Mouse (Mus musculus): Measurements from ENCODE around the gene Scamp1. TPM values are rescaled to one million over a fixed set of nuclear protein-coding genes. Genes with fewer than 3 reads are reported as not detected.

The Scamp1 gene
- polyA plus RNA-seq, 1 experiment: 5.3 TPM

DNA sequence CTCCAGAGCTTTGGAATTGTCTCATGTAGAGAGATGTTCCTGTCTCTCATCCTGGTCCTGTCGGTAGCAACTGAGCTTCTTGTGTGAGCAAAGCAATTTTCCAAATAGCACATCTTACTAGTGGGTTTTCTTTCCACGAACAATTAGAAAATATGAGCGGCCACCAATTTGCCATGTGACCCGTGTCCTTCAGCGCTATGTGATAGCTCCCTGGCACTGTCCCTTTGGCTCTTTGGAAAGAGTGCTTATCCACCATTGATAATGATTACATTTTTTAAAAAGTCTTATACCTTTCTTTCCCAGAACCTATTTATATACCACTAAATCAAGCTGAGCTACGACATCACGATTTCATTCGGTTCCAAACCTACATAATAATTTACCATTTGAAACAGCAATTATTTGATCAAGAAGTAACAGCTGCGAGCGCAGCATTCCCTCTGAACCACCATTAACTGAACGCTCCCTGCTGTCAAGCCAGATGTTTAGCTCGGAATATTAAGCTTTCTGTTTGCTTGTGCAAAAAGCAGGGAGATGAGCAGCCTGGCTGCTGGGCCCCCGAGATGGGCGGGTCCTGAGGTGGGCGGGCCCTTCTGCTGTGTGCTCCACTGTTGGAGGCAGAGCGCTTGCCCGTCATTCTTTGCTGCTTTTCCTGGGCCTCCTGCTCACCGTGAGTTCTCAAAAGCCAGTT is 20.8 kb upstream of the Scamp1 start:
- Histone ChIP-seq H3K79me2 (ENCODE audit: control insufficient read depth, insufficient read depth) (no peaks in the 10 kb centered on the region), H3K36me3 (ENCODE audit: control insufficient read depth, insufficient read depth) (no peaks in the 10 kb centered on the region), H3K27me3 (ENCODE audit: control insufficient read depth, insufficient read depth, insufficient read length) (no peaks in the 10 kb centered on the region), H3K4me3 (ENCODE audit: insufficient read depth, poor library complexity, severe bottlenecking) (no peak overlapping the region), H3K79me3 (ENCODE audit: low read depth) (no peaks in the 10 kb centered on the region), H3ac (ENCODE audit: control insufficient read depth, insufficient read length, low read depth) (no peak overlapping the region)
- TF ChIP-seq USF1 (IDR thresholded peaks at IDR 0.05; ENCODE audit: low read depth) (no peak), MYOG (IDR thresholded peaks at IDR 0.05; ENCODE audit: control insufficient read depth, extremely low read depth, insufficient read length) (no peak), MAX (IDR thresholded peaks at IDR 0.05) (no peak), FOSL1 (IDR thresholded peaks at IDR 0.05; ENCODE audit: insufficient read depth, low read length, poor library complexity, severe bottlenecking) (no peak), MYOD1 (IDR thresholded peaks at IDR 0.05; ENCODE audit: control insufficient read depth, insufficient read length, low read depth) (no peak), CTCF (IDR thresholded peaks at IDR 0.05; ENCODE audit: control insufficient read depth, insufficient read depth, insufficient read length) (no peak), CEBPB (IDR thresholded peaks at IDR 0.05; ENCODE audit: low read depth) (no peak)

- Histone ChIP-seq H3ac (ENCODE audit: control insufficient read depth, insufficient read length, low read depth) (no peak overlapping the region), H3K36me3 (ENCODE audit: control insufficient read depth, insufficient read depth) (no peaks in the 10 kb centered on the region), H3K27me3 (ENCODE audit: control insufficient read depth, insufficient read depth, insufficient read length) (no peaks in the 10 kb centered on the region), H3K4me3 (ENCODE audit: insufficient read depth, poor library complexity, severe bottlenecking) (no peak overlapping the region), H3K79me2 (ENCODE audit: control insufficient read depth, insufficient read depth) (no peaks in the 10 kb centered on the region), H3K79me3 (ENCODE audit: low read depth) (no peaks in the 10 kb centered on the region)
- TF ChIP-seq USF1 (IDR thresholded peaks at IDR 0.05; ENCODE audit: low read depth) (no peak), CEBPB (IDR thresholded peaks at IDR 0.05; ENCODE audit: low read depth) (no peak), CTCF (IDR thresholded peaks at IDR 0.05; ENCODE audit: control insufficient read depth, insufficient read depth, insufficient read length) (no peak), MYOD1 (IDR thresholded peaks at IDR 0.05; ENCODE audit: control insufficient read depth, insufficient read length, low read depth) (no peak), FOSL1 (IDR thresholded peaks at IDR 0.05; ENCODE audit: insufficient read depth, low read length, poor library complexity, severe bottlenecking) (no peak), MYOG (IDR thresholded peaks at IDR 0.05; ENCODE audit: control insufficient read depth, extremely low read depth, insufficient read length) (no peak), MAX (IDR thresholded peaks at IDR 0.05) (no peak)
These were observed 15.4 kb upstream of the Scamp1 start for GRCm38 (mm10) chr13:94300946-94301538.

GRCm38 (mm10) chr13:94300232-94300631 is 14.6 kb upstream of the Scamp1 start:
- no peaks in the 10 kb centered on the region for H3K79me2 ChIP-seq (ENCODE audit: control insufficient read depth, insufficient read depth)
- H3K79me3 ChIP-seq (ENCODE audit: low read depth): no peaks in the 10 kb centered on the region
- H3ac ChIP-seq (ENCODE audit: control insufficient read depth, insufficient read length, low read depth): no peak overlapping the region
- no peaks in the 10 kb centered on the region for H3K27me3 ChIP-seq (ENCODE audit: control insufficient read depth, insufficient read depth, insufficient read length)
- no peak overlapping the region for H3K4me3 ChIP-seq (ENCODE audit: insufficient read depth, poor library complexity, severe bottlenecking)
- H3K36me3 ChIP-seq (ENCODE audit: control insufficient read depth, insufficient read depth): no peaks in the 10 kb centered on the region
- no peak for TF ChIP-seq MYOG (IDR thresholded peaks at IDR 0.05; ENCODE audit: control insufficient read depth, extremely low read depth, insufficient read length)
- TF ChIP-seq MYOD1 (IDR thresholded peaks at IDR 0.05; ENCODE audit: control insufficient read depth, insufficient read length, low read depth): no peak
- no peak for TF ChIP-seq CEBPB (IDR thresholded peaks at IDR 0.05; ENCODE audit: low read depth)
- TF ChIP-seq FOSL1 (IDR thresholded peaks at IDR 0.05; ENCODE audit: insufficient read depth, low read length, poor library complexity, severe bottlenecking): no peak
- no peak for TF ChIP-seq MAX (IDR thresholded peaks at IDR 0.05)
- no peak for TF ChIP-seq USF1 (IDR thresholded peaks at IDR 0.05; ENCODE audit: low read depth)
- TF ChIP-seq CTCF (IDR thresholded peaks at IDR 0.05; ENCODE audit: control insufficient read depth, insufficient read depth, insufficient read length): no peak

GRCm38 (mm10) chr13:94298401-94298800 is 12.7 kb upstream of the Scamp1 start:
- Histone ChIP-seq H3K4me3 (ENCODE audit: insufficient read depth, poor library complexity, severe bottlenecking) (no peak overlapping the region), H3K79me3 (ENCODE audit: low read depth) (no peaks in the 10 kb centered on the region), H3K36me3 (ENCODE audit: control insufficient read depth, insufficient read depth) (no peaks in the 10 kb centered on the region), H3ac (ENCODE audit: control insufficient read depth, insufficient read length, low read depth) (no peak overlapping the region), H3K79me2 (ENCODE audit: control insufficient read depth, insufficient read depth) (no peaks in the 10 kb centered on the region), H3K27me3 (ENCODE audit: control insufficient read depth, insufficient read depth, insufficient read length) (no peaks in the 10 kb centered on the region)
- no peak for TF ChIP-seq MYOD1 (IDR thresholded peaks at IDR 0.05; ENCODE audit: control insufficient read depth, insufficient read length, low read depth)
- peak; percentile 94 for TF ChIP-seq CEBPB (IDR thresholded peaks at IDR 0.05; ENCODE audit: low read depth)
- TF ChIP-seq CTCF (IDR thresholded peaks at IDR 0.05; ENCODE audit: control insufficient read depth, insufficient read depth, insufficient read length): no peak
- TF ChIP-seq MAX (IDR thresholded peaks at IDR 0.05): no peak
- peak; percentile 60 for TF ChIP-seq USF1 (IDR thresholded peaks at IDR 0.05; ENCODE audit: low read depth)
- no peak for TF ChIP-seq MYOG (IDR thresholded peaks at IDR 0.05; ENCODE audit: control insufficient read depth, extremely low read depth, insufficient read length)
- no peak for TF ChIP-seq FOSL1 (IDR thresholded peaks at IDR 0.05; ENCODE audit: insufficient read depth, low read length, poor library complexity, severe bottlenecking)

DNA sequence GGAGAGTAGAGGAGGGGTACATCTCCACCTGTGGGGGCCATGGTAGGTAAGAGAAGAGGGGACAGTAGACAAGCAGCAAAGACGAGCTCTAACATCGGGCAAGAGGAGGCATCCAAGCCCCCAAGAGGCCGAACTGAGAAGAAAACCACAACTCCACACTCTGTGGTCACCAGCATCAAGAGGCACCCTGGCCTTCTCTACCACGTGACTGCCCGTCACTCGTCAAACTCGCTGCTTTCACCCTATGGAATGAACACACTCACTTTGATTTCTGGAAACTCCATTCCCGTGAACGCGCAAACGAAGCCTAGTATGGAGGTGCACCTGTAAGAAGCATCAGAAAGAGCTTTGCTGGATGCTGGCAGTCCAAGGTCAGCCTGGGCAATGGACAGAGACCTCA is 10.7 kb upstream of the Scamp1 start:
- Histone ChIP-seq H3ac (ENCODE audit: control insufficient read depth, insufficient read length, low read depth) (no peak overlapping the region), H3K79me2 (ENCODE audit: control insufficient read depth, insufficient read depth) (no peaks in the 10 kb centered on the region), H3K27me3 (ENCODE audit: control insufficient read depth, insufficient read depth, insufficient read length) (no peaks in the 10 kb centered on the region), H3K36me3 (ENCODE audit: control insufficient read depth, insufficient read depth) (no peaks in the 10 kb centered on the region), H3K4me3 (ENCODE audit: insufficient read depth, poor library complexity, severe bottlenecking) (no peak overlapping the region), H3K79me3 (ENCODE audit: low read depth) (no peaks in the 10 kb centered on the region)
- TF ChIP-seq USF1 (IDR thresholded peaks at IDR 0.05; ENCODE audit: low read depth) (no peak), FOSL1 (IDR thresholded peaks at IDR 0.05; ENCODE audit: insufficient read depth, low read length, poor library complexity, severe bottlenecking) (no peak), CEBPB (IDR thresholded peaks at IDR 0.05; ENCODE audit: low read depth) (no peak), MYOD1 (IDR thresholded peaks at IDR 0.05; ENCODE audit: control insufficient read depth, insufficient read length, low read depth) (no peak), CTCF (IDR thresholded peaks at IDR 0.05; ENCODE audit: control insufficient read depth, insufficient read depth, insufficient read length) (no peak), MAX (IDR thresholded peaks at IDR 0.05) (no peak), MYOG (IDR thresholded peaks at IDR 0.05; ENCODE audit: control insufficient read depth, extremely low read depth, insufficient read length) (no peak)

Data from C2C12 (cell line).